Mouse (Mus musculus) monocyte, adult 59 days (primary cell): ENCODE measurements around the gene Cldn8. TPM values are rescaled to one million over a fixed set of nuclear protein-coding genes. Genes with fewer than 3 reads are reported as not detected.

Experiments
- total RNA-seq, 2 experiments: library from RNA; stranded (reverse); gene quantifications; one replicate each; pipeline ENCODE4 v1.2.4; 2023

The Cldn8 gene
- not detected for total RNA-seq

GRCm38 (mm10) chr16:88563045-88563913 lies at the start of gene Cldn8:
Cldn8 (minus strand) TSS chr16:88563183.

GRCm38 (mm10) chr16:88611922-88612321 lies 48.9 kb upstream of the Cldn8 start, which contains the start of gene Krtap24-1:
Krtap24-1 (minus strand) TSS chr16:88612279.

Other genes starting within 250 kb of the Cldn8 start
- not detected for gene Cldn17, start 56.2 kb downstream of the Cldn8 start, total RNA-seq
- not detected for gene Krtap24-1, start 49.1 kb upstream of the Cldn8 start, total RNA-seq
- not detected for gene 2310079G19Rik, start 64.5 kb upstream of the Cldn8 start, total RNA-seq
- not detected for gene Krtap26-1, start 84.6 kb upstream of the Cldn8 start, total RNA-seq
- not detected for gene Krtap27-1, start 108.5 kb upstream of the Cldn8 start, total RNA-seq
- not detected for gene 2310061N02Rik, start 144.8 kb upstream of the Cldn8 start, total RNA-seq
- not detected for gene Krtap13-1, start 165.7 kb upstream of the Cldn8 start, total RNA-seq
- not detected for gene Krtap13, start 188.5 kb upstream of the Cldn8 start, total RNA-seq
- not detected for gene 2310034C09Rik, start 195.7 kb upstream of the Cldn8 start, total RNA-seq
- gene 2310057N15Rik, start 211.0 kb upstream of the Cldn8 start, total RNA-seq, result not detected
- not detected for gene Gm5965, start 214.7 kb upstream of the Cldn8 start, total RNA-seq
- not detected for gene Gm20741, start 249.0 kb upstream of the Cldn8 start, total RNA-seq